8 mouse cellular contexts compared by ENCODE assay signal in the genomic region with DNA sequence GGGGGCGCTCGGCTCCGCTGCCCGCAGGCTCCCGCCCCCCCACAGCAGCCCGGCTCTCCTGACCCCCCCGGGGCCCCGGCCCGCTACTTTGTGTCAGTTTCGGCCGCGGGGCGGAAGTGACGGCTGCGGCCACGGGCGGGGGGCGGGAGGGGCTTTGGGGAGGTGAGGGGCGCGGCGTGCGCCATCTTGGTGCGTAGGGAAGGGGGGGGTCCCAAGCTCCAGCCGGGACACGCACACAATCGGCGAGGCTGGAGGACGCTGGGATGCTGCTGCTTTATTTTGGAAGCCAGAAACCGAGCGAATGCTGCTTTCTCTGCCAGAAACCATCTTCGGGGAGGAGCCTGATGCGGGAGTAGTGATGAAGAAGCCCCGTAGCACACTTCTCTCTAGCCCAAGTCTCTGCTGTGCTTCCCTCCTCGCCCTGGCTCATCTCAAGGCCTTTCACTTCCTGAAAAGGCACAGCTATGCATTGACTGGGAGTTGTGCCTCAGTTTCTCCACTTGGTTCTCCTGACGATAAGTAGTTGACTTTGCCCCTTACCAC. TPM values are rescaled to one million over a fixed set of nuclear protein-coding genes. Genes with fewer than 3 reads are reported as not detected.
DNase-seq lines count a peak whose midpoint lies in the region; ATAC-seq and TF ChIP-seq lines count a peak whose summit lies in the region.

Gene Atp8b2, minus strand, starts transcription at position 288 of the 543 bp plus-strand sequence.

- 1% methylated on average over 15 of the region's 35 CpGs for WGBS in embryonic facial prominence, embryonic 14.5 days
- 0% methylated on average over 15 of the region's 35 CpGs for WGBS in heart, embryonic 14.5 days
- 1% methylated on average over 31 of the region's 35 CpGs for whole genome bisulfite sequencing in lung, adult 2 months
- WGBS in olfactory bulb, adult 2 months = under 1% methylated on average over 33 of the region's 35 CpGs

- peaks cover 33% of the 10 kb centered on the region for H3K4me1 ChIP-seq in embryonic facial prominence, embryonic 14.5 days (ENCODE audit: control insufficient read depth, insufficient read depth, low read length)
- peaks cover 33 to 37% of the 10 kb centered on the region in 2 experiments for H3K4me1 ChIP-seq in heart, embryonic 14.5 days (ENCODE audit: control insufficient read depth in 2 of 2, insufficient read depth in 2 of 2, low read length in 2 of 2)
- peaks cover 12% of the 10 kb centered on the region; the same call in 1 of the 2 replicates for H3K4me1 ChIP-seq in lung, adult 2 months (ENCODE audit: control insufficient read depth, insufficient read depth, low read length)
- H3K4me1 ChIP-seq in olfactory bulb, adult 2 months (ENCODE audit: control insufficient read depth, insufficient read depth, low read length) = peaks cover 27% of the 10 kb centered on the region

- peak; percentile 84; the same call in 1 of the 2 replicates for TF ChIP-seq POLR2A in lung, adult 2 months (IDR thresholded peaks at IDR 0.05; ENCODE audit: borderline replicate concordance, extremely low read depth, low read depth, low read length)
- no peak for TF ChIP-seq POLR2A in olfactory bulb, adult 2 months (IDR thresholded peaks at IDR 0.05; ENCODE audit: insufficient read depth, low read depth, low read length)

- no peaks in the 10 kb centered on the region for H3K27me3 ChIP-seq in embryonic facial prominence, embryonic 14.5 days (replicated peaks; ENCODE audit: control insufficient read depth, insufficient read depth, low read length)
- no peaks in the 10 kb centered on the region for H3K27me3 ChIP-seq in heart, embryonic 14.5 days (ENCODE audit: control insufficient read depth, insufficient read depth, low read length)

- peaks cover 22% of the 10 kb centered on the region for H3K36me3 ChIP-seq in embryonic facial prominence, embryonic 14.5 days (ENCODE audit: control insufficient read depth, insufficient read depth, low read length)
- peaks cover 14% of the 10 kb centered on the region for H3K36me3 ChIP-seq in heart, embryonic 14.5 days (ENCODE audit: control insufficient read depth, insufficient read depth, low read length)

- H3K9ac ChIP-seq in embryonic facial prominence, embryonic 14.5 days (ENCODE audit: low read depth, low read length) = peak within 1 kb of the TSS; percentile 97
- peak within 1 kb of the TSS; percentile 96 for H3K9ac ChIP-seq in heart, embryonic 14.5 days (ENCODE audit: low read length)

- H3K4me2 ChIP-seq in embryonic facial prominence, embryonic 14.5 days (ENCODE audit: low read depth, low read length) = peak within 1 kb of the TSS; percentile 94
- H3K4me2 ChIP-seq in heart, embryonic 14.5 days (ENCODE audit: low read length) = peak within 1 kb of the TSS; percentile 89

- TF ChIP-seq CTCF in lung, adult 2 months (IDR thresholded peaks at IDR 0.05; ENCODE audit: insufficient read depth, low read length) = no peak
- TF ChIP-seq CTCF in olfactory bulb, adult 2 months (IDR thresholded peaks at IDR 0.05; ENCODE audit: insufficient read depth, low read depth, low read length) = no peak

- peak; percentile 81 for DNase-seq in CD4-positive, CD25-positive, alpha-beta regulatory T cell, adult 2 months (ENCODE audit: low read depth, low spot score)
- DNase-seq in adrenal gland, postnatal 10 days = peak; percentile 74
- DNase-seq in embryonic facial prominence, embryonic 14.5 days (ENCODE audit: low spot score) = peak; percentile 93
- DNase-seq in kidney, postnatal 4 days = peak; percentile 84 to 89
- peak; percentile 58 for DNase-seq in lung, adult 2 months
- DNase-seq in urinary bladder, adult 2 months (ENCODE audit: low spot score) = peak; percentile 37

- ATAC-seq in embryonic facial prominence, embryonic 14.5 days (ENCODE audit: low read depth) = peak; percentile 68
- peak; percentile 63 for ATAC-seq in heart, embryonic 14.5 days (ENCODE audit: insufficient number of reproducible peaks, insufficient read depth, low FRiP score, low read depth)

- peak within 1 kb of the TSS; percentile 96 for H3K4me3 ChIP-seq in embryonic facial prominence, embryonic 14.5 days (ENCODE audit: low read depth, low read length)
- H3K4me3 ChIP-seq in heart, embryonic 14.5 days (ENCODE audit: control insufficient read depth in 1 of 2, insufficient read depth in 1 of 2, low read depth in 1 of 2, low read length in 2 of 2) = peak within 1 kb of the TSS; percentile 94 to 96
- H3K4me3 ChIP-seq in lung, adult 2 months (replicated peaks; ENCODE audit: extremely low read depth, low read depth, low read length) = peak within 1 kb of the TSS; percentile 95
- peak within 1 kb of the TSS; percentile 93 for H3K4me3 ChIP-seq in olfactory bulb, adult 2 months (ENCODE audit: insufficient read depth, low read depth, low read length)

- H3K9me3 ChIP-seq in embryonic facial prominence, embryonic 14.5 days (ENCODE audit: control insufficient read depth, low read length) = no peaks in the 10 kb centered on the region
- H3K9me3 ChIP-seq in heart, embryonic 14.5 days (ENCODE audit: control insufficient read depth, low read length) = no peaks in the 10 kb centered on the region

- peak within 1 kb of the TSS; percentile 98 for H3K27ac ChIP-seq in embryonic facial prominence, embryonic 14.5 days (replicated peaks; ENCODE audit: low read depth, low read length)
- peak within 1 kb of the TSS; percentile 97 to 99 for H3K27ac ChIP-seq in heart, embryonic 14.5 days (replicated peaks in 1 of 2; ENCODE audit: control insufficient read depth in 1 of 2, insufficient read depth in 1 of 2, low read depth in 2 of 2, low read length in 2 of 2)
- H3K27ac ChIP-seq in olfactory bulb, adult 2 months (ENCODE audit: insufficient read depth, low read depth, low read length) = peak within 1 kb of the TSS; percentile 95

RNA-seq across cellular contexts. Expression of gene Atp8b2, which starts in this region (rescaled TPM):
- total RNA-seq in adrenal gland, postnatal 10 days (2021) = 10 to 100 TPM; 44.3 to 52.3 TPM
- 22.5 and 23.8 TPM in 2 replicates for polyA plus RNA-seq in embryonic facial prominence, embryonic 14.5 days (2014; fragmentation: Nextera tagmentation; extraction: Ambion mirVana)
- 11.0 and 11.4 TPM in 2 replicates for polyA plus RNA-seq in heart, embryonic 14.5 days (2014; fragmentation: Nextera tagmentation; extraction: Ambion mirVana)
- polyA plus RNA-seq in lung, adult 2 months (2012; rRNA removed) = 31.9 and 52.7 TPM in 2 replicates
- polyA plus RNA-seq in olfactory bulb, adult 2 months (2012; ENCODE audit: insufficient read depth, insufficient read length, low replicate concordance, missing spikeins) = not detected in 2 replicates
- 32.0 and 35.8 TPM in 2 replicates for polyA plus RNA-seq in urinary bladder, adult 2 months (2012; rRNA removed)

Comparison
In these comparisons a context has a peak if more than half of its experiments do, and no peak if none do; other contexts are left out.
1. Peak in every context shown above with its lines: DNase-seq, ATAC-seq, H3K4me3 ChIP-seq and H3K27ac ChIP-seq.
2. DNase-seq: peak in every context shown above with its lines; median percentile 93 in embryonic facial prominence, embryonic 14.5 days; 86 in kidney, postnatal 4 days; 81 in CD4-positive, CD25-positive, alpha-beta regulatory T cell, adult 2 months; 74 in adrenal gland, postnatal 10 days; 58 in lung, adult 2 months; 37 in urinary bladder, adult 2 months.